Mouse (Mus musculus): ENCODE measurements at regions not wholly inside any gene's neighbourhood (a gene's known extent, or its start where the extent isn't known, plus 50 kb on each side); places are given as distances from the start of the nearest gene placed in this dataset.

- CTCF ChIA-PET = no interaction called here
- DNase-seq (ENCODE audit: low read depth, low spot score) = no peak
- TF ChIP-seq CTCF (IDR thresholded peaks at IDR 0.05) = no peak
- ATAC-seq = no peak
- no peaks in the 10 kb centered on the region for H3K27me3 ChIP-seq
- POLR2A ChIA-PET = no interaction called here
- in situ Hi-C loops (cut with MboI; ENCODE audit: low pct_unique_long_range_greater_than_20kb) = no loop called here
These were observed 930.8 kb upstream of the Fam160b2 start for GRCm38 (mm10) chr14:71530421-71530820.

GRCm38 (mm10) chr14:71518541-71518940, 918.9 kb upstream of the Fam160b2 start:
- no peak for ATAC-seq
- TF ChIP-seq CTCF (IDR thresholded peaks at IDR 0.05) = no peak
- ChIA-PET CTCF (interaction anchor here (0.9 to 1.9 kb wide), 2 partner anchors 8 to 17 kb away, joined by 3 to 4 read pairs; no protein-coding TSS in a partner anchor), POLR2A (no interaction called here)
- no peaks in the 10 kb centered on the region for H3K27me3 ChIP-seq
- no peak for DNase-seq (ENCODE audit: low read depth, low spot score)
- in situ Hi-C loops (cut with MboI; ENCODE audit: low pct_unique_long_range_greater_than_20kb) = no loop called here

GRCm38 (mm10) chr14:71500851-71501250, 901.2 kb upstream of the Fam160b2 start:
- no peak for TF ChIP-seq CTCF (IDR thresholded peaks at IDR 0.05)
- ATAC-seq (no peak), DNase-seq (ENCODE audit: low read depth, low spot score) (no peak)
- POLR2A ChIA-PET = no interaction called here
- in situ Hi-C loops (cut with MboI; ENCODE audit: low pct_unique_long_range_greater_than_20kb) = no loop called here
- H3K27me3 ChIP-seq = peaks cover 6% of the 10 kb centered on the region
- CTCF ChIA-PET = interaction anchor here (1.7 kb wide), 1 partner anchor 18 kb away, joined by 4 read pairs; no protein-coding TSS in a partner anchor

- ATAC-seq (no peak), DNase-seq (ENCODE audit: low read depth, low spot score) (no peak)
- H3K27me3 ChIP-seq = no peaks in the 10 kb centered on the region
- in situ Hi-C loops (cut with MboI; ENCODE audit: low pct_unique_long_range_greater_than_20kb) = no loop called here
- CTCF ChIA-PET = no interaction called here
- TF ChIP-seq CTCF (IDR thresholded peaks at IDR 0.05) = no peak
- POLR2A ChIA-PET = no interaction called here
These were observed 891.6 kb upstream of the Fam160b2 start for GRCm38 (mm10) chr14:71491201-71491600.

GRCm38 (mm10) chr14:71486176-71486970, 886.7 kb upstream of the Fam160b2 start:
- ATAC-seq = no peak
- ChIA-PET CTCF (no interaction called here), POLR2A (no interaction called here)
- in situ Hi-C loops (cut with MboI; ENCODE audit: low pct_unique_long_range_greater_than_20kb) = no loop called here
- no peak for TF ChIP-seq CTCF (IDR thresholded peaks at IDR 0.05)
- no peak for DNase-seq (ENCODE audit: low read depth, low spot score)
- H3K27me3 ChIP-seq = no peaks in the 10 kb centered on the region

GRCm38 (mm10) chr14:71475656-71476055, 876.0 kb upstream of the Fam160b2 start:
- in situ Hi-C loops (cut with MboI; ENCODE audit: low pct_unique_long_range_greater_than_20kb) = no loop called here
- DNase-seq (ENCODE audit: low read depth, low spot score) = no peak
- POLR2A ChIA-PET = no interaction called here
- CTCF ChIA-PET = no interaction called here
- TF ChIP-seq CTCF (IDR thresholded peaks at IDR 0.05) = no peak
- no peak for ATAC-seq
- H3K27me3 ChIP-seq = no peaks in the 10 kb centered on the region

GRCm38 (mm10) chr14:71473907-71474306, 874.3 kb upstream of the Fam160b2 start:
- CTCF ChIA-PET = no interaction called here
- TF ChIP-seq CTCF (IDR thresholded peaks at IDR 0.05) = no peak
- POLR2A ChIA-PET = interaction anchor here (0.7 kb wide), 1 partner anchor 475 kb away, joined by 3 read pairs; no protein-coding TSS in a partner anchor
- in situ Hi-C loops (cut with MboI; ENCODE audit: low pct_unique_long_range_greater_than_20kb) = no loop called here
- DNase-seq (ENCODE audit: low read depth, low spot score) = no peak
- no peak for ATAC-seq
- no peaks in the 10 kb centered on the region for H3K27me3 ChIP-seq

- no peaks in the 10 kb centered on the region for H3K27me3 ChIP-seq
- ChIA-PET CTCF (no interaction called here), POLR2A (no interaction called here)
- no peak for ATAC-seq
- in situ Hi-C loops (cut with MboI; ENCODE audit: low pct_unique_long_range_greater_than_20kb) = no loop called here
- DNase-seq (ENCODE audit: low read depth, low spot score) = no peak
- TF ChIP-seq CTCF (IDR thresholded peaks at IDR 0.05) = no peak
These were observed 832.7 kb upstream of the Fam160b2 start for GRCm38 (mm10) chr14:71432364-71432763.

All from Patski (cell line).